Mouse (Mus musculus): ENCODE measurements at regions not wholly inside any gene's neighbourhood (a gene's known extent, or its start where the extent isn't known, plus 50 kb on each side); places are given as distances from the start of the nearest gene placed in this dataset.

- no peak for DNase-seq
These were observed 108.1 kb upstream of the Ctnnb1 start for GRCm38 (mm10) chr9:120820892-120821291.

- DNase-seq = no peak
These were observed 105.6 kb upstream of the Ctnnb1 start for GRCm38 (mm10) chr9:120823397-120823796.

GRCm38 (mm10) chr9:120826266-120826665 lies 102.8 kb upstream of the Ctnnb1 start:
- DNase-seq = no peak

GRCm38 (mm10) chr9:120830526-120830925 lies 98.5 kb upstream of the Ctnnb1 start:
- peak; percentile 74 for DNase-seq

- no peak for DNase-seq
These were observed 94.8 kb upstream of the Ctnnb1 start for GRCm38 (mm10) chr9:120834166-120834565.

GRCm38 (mm10) chr9:120835621-120836020 lies 93.4 kb upstream of the Ctnnb1 start:
- DNase-seq = no peak

- DNase-seq = no peak
These were observed 91.4 kb upstream of the Ctnnb1 start for GRCm38 (mm10) chr9:120837431-120838150.

GRCm38 (mm10) chr9:120843753-120844152 lies 85.3 kb upstream of the Ctnnb1 start:
- no peak for DNase-seq

GRCm38 (mm10) chr9:120845538-120845937 lies 83.5 kb upstream of the Ctnnb1 start:
- DNase-seq = no peak

- DNase-seq = no peak
These were observed 81.4 kb upstream of the Ctnnb1 start for GRCm38 (mm10) chr9:120847649-120848048.

GRCm38 (mm10) chr9:120848962-120849361 lies 80.1 kb upstream of the Ctnnb1 start:
- no peak for DNase-seq

- peak; percentile 38 for DNase-seq
These were observed 78.9 kb upstream of the Ctnnb1 start for GRCm38 (mm10) chr9:120850092-120850491.

GRCm38 (mm10) chr9:120851914-120852313 lies 77.1 kb upstream of the Ctnnb1 start:
- no peak for DNase-seq

GRCm38 (mm10) chr9:120852572-120852971 lies 76.4 kb upstream of the Ctnnb1 start:
- DNase-seq = peak; percentile 65

GRCm38 (mm10) chr9:120853032-120853597 lies 75.9 kb upstream of the Ctnnb1 start:
- no peak for DNase-seq

- DNase-seq = no peak
These were observed 74.7 kb upstream of the Ctnnb1 start for GRCm38 (mm10) chr9:120854351-120854750.

- no peak for DNase-seq
These were observed 73.5 kb upstream of the Ctnnb1 start for GRCm38 (mm10) chr9:120855293-120856050.

GRCm38 (mm10) chr9:120857849-120858510 lies 71.0 kb upstream of the Ctnnb1 start:
- no peak for DNase-seq

GRCm38 (mm10) chr9:120860969-120861595 lies 67.9 kb upstream of the Ctnnb1 start:
- DNase-seq = no peak

- no peak for DNase-seq
These were observed 67.1 kb upstream of the Ctnnb1 start for GRCm38 (mm10) chr9:120861788-120862345.

- no peak for DNase-seq
These were observed 64.6 kb upstream of the Ctnnb1 start for GRCm38 (mm10) chr9:120864410-120864809.

- DNase-seq = no peak
These were observed 62.8 kb upstream of the Ctnnb1 start for GRCm38 (mm10) chr9:120866251-120866650.

- peak; percentile 60 for DNase-seq
These were observed 62.3 kb upstream of the Ctnnb1 start for GRCm38 (mm10) chr9:120866709-120867108.
